Mouse (Mus musculus) CH12.LX (cell line): ENCODE measurements around the gene Dab1.

Experiments used
- CTCF ChIP-seq, 2 experiments: IDR thresholded peaks in 1 of 2; conservative IDR thresholded peaks in 1 of 2; 2 replicates each; pipeline ENCODE4 v1.5.1; 2011 to 2012; ENCODE audit warnings: low read depth in 2 of 2, low read length in 2 of 2, improper control_type of control experiment in 1 of 2, inconsistent platforms in 1 of 2, mild to moderate bottlenecking in 1 of 2, moderate library complexity in 1 of 2
- EP300 ChIP-seq: IDR thresholded peaks from 2 replicates; pipeline ENCODE4 v1.6.1; 2011; ENCODE audit warnings: low read length, improper control_type of control experiment
- KAT2A ChIP-seq: IDR thresholded peaks from 2 replicates; pipeline ENCODE4 v1.6.1; 2012; ENCODE audit warnings: low read length, improper control_type of control experiment, inconsistent platforms; ENCODE audit not compliant: insufficient replicate concordance
- MAX ChIP-seq: IDR thresholded peaks from 2 replicates; pipeline ENCODE4 v1.6.1; 2011; ENCODE audit warnings: low read length, improper control_type of control experiment
- POLR2A ChIP-seq: IDR thresholded peaks from 2 replicates; pipeline ENCODE4 v1.6.1; 2011; ENCODE audit warnings: low read depth, mild to moderate bottlenecking, improper control_type of control experiment, low read length
- POLR2AphosphoS2 ChIP-seq: IDR thresholded peaks from 2 replicates; pipeline ENCODE4 v1.6.1; 2011; ENCODE audit warnings: low read depth, low read length, improper control_type of control experiment
- RAD21 ChIP-seq: IDR thresholded peaks from 2 replicates; pipeline ENCODE4 v1.6.1; 2011; ENCODE audit warnings: low read depth, mild to moderate bottlenecking, low read length, improper control_type of control experiment, moderate library complexity
- UBTF ChIP-seq: IDR thresholded peaks from 2 replicates; pipeline ENCODE4 v1.6.1; 2012; ENCODE audit warnings: low read depth, mild to moderate bottlenecking, inconsistent platforms, low read length, improper control_type of control experiment, moderate library complexity
- USF1 ChIP-seq: IDR thresholded peaks from 2 replicates; pipeline ENCODE4 v1.6.1; 2014; ENCODE audit warnings: low read depth, mild to moderate bottlenecking, inconsistent platforms, low read length, improper control_type of control experiment
- ZMIZ1 ChIP-seq: IDR thresholded peaks from 2 replicates; pipeline ENCODE4 v1.6.1; 2012; ENCODE audit warnings: low read depth, mild to moderate bottlenecking, inconsistent platforms, low read length, improper control_type of control experiment
- ZNF384 ChIP-seq: IDR thresholded peaks from 2 replicates; pipeline ENCODE4 v1.6.1; 2012; ENCODE audit warnings: low read depth, low read length, improper control_type of control experiment, inconsistent platforms

GRCm38 (mm10) chr4:104218765-104219164 lies 599.6 kb downstream of the Dab1 start:
- no peak for TF ChIP-seq UBTF
- TF ChIP-seq CTCF (conservative IDR thresholded peaks at IDR 0.05 in 1 of 2, IDR thresholded peaks at IDR 0.05 in 1 of 2; ENCODE audit: low read depth in 2 of 2, low read length in 2 of 2): no peak
- no peak for TF ChIP-seq EP300
- TF ChIP-seq USF1: no peak
- TF ChIP-seq POLR2A: no peak
- TF ChIP-seq ZNF384: no peak
- TF ChIP-seq RAD21: no peak
- no peak for TF ChIP-seq ZMIZ1
- TF ChIP-seq POLR2AphosphoS2: no peak
- TF ChIP-seq MAX: no peak
- TF ChIP-seq KAT2A: no peak
